Mouse (Mus musculus): ENCODE results near the gene Nxn.

DNA sequence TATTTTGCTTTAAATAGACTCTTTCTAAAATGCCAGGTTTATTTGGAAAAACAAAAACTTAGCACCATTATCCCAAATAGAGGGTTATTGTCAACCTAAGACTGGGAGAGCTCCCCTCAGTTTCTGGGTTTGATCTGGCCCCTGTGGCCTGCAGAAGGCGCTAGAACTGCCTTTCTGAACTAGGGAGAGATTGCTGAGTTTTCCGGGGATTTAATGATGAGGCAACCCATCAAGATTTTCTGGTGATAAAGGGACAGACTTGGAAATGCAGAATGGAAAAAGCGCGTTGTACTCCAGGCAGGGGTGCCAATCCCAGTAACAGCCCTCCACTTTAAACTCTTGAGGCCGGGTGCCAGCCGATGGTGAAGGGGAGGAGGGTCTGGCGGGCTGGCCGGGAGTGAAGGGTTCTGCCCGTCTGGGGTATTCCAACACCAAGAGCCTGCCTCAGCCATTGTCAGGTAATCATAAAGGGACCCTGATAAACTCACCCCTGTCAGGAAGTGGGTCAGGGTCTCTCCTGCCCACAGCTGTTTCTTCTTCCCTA is 100.4 kb downstream of the Nxn start:
- no peak for TF ChIP-seq POLR2A (IDR thresholded peaks at IDR 0.05; ENCODE audit: low read depth, low read length)
- no peak for TF ChIP-seq CTCF (conservative IDR thresholded peaks at IDR 0.05; ENCODE audit: insufficient read depth, insufficient read length, low read depth, low read length)

All from kidney, adult 2 months (tissue).